Mouse (Mus musculus) embryonic stem cell, embryonic (primary cell): Measurements from ENCODE around the gene Stac.

Experiments used
- CTCF ChIA-PET, 4 experiments: fragments of 300-600 bp in 2 of 4; fragments of 350-600 bp in 2 of 4; sonication (Branson Sonifier 250); formaldehyde crosslinking; loops; one replicate each; lab custom pipeline; 2022; ENCODE audit warnings: inconsistent platforms in 2 of 4; lab: Charles Lee
- POLR2A ChIA-PET, 4 experiments: fragments of 300-600 bp in 2 of 4; fragments of 350-600 bp in 2 of 4; sonication (Branson Sonifier 250); formaldehyde crosslinking; loops; one replicate each; lab custom pipeline; 2022; ENCODE audit warnings: antibody characterized with exemption in 4 of 4, inconsistent platforms in 1 of 4; lab: Charles Lee

Stac gene

GRCm38 (mm10) chr9:111689680-111690483, at the start of gene Stac:
Gene Stac (minus strand): TSS chr9:111690348.
- CTCF ChIA-PET: interaction anchor here in 2 of 4 experiments (0.6 to 1.4 kb wide), 2 partner anchors 194 to 1956 kb away, joined by 4 to 5 read pairs; no protein-coding TSS in a partner anchor

GRCm38 (mm10) chr9:111739431-111740245, 49.5 kb upstream of the Stac start:
- ChIA-PET CTCF (interaction anchor here in 3 of 4 experiments (0.5 to 0.7 kb wide), 3 partner anchors 24 to 212 kb away, joined by 3 read pairs; no protein-coding TSS in a partner anchor), POLR2A (interaction anchor here in 1 of 4 experiments (0.8 kb wide), 1 partner anchor 13 kb away, joined by 3 read pairs; no protein-coding TSS in a partner anchor)

More at GRCm38 (mm10) chr9:111689680-111690483, at the start of gene Stac:
- POLR2A ChIA-PET: no interaction called here

GRCm38 (mm10) chr9:111739026-111739425, 48.9 kb upstream of the Stac start:
- ChIA-PET POLR2A (interaction anchor here in 1 of 4 experiments (0.8 kb wide), 1 partner anchor 13 kb away, joined by 3 read pairs; no protein-coding TSS in a partner anchor), CTCF (no interaction called here)

- ChIA-PET POLR2A (no interaction called here), CTCF (no interaction called here)
These were observed 47.6 kb upstream of the Stac start for GRCm38 (mm10) chr9:111737796-111738195.

GRCm38 (mm10) chr9:111735931-111736330, 45.8 kb upstream of the Stac start:
- POLR2A ChIA-PET: no interaction called here
- CTCF ChIA-PET: no interaction called here

GRCm38 (mm10) chr9:111731939-111732670, 42.0 kb upstream of the Stac start:
- ChIA-PET POLR2A (interaction anchor here (0.7 to 0.9 kb wide), 4 partner anchors 148 to 347 kb away, joined by 3 to 4 read pairs (median 3); no protein-coding TSS in a partner anchor), CTCF (no interaction called here)

GRCm38 (mm10) chr9:111724981-111725593, 34.9 kb upstream of the Stac start:
- ChIA-PET CTCF (interaction anchor here in 1 of 4 experiments (0.5 kb wide), 1 partner anchor 1843 kb away, joined by 3 read pairs; no protein-coding TSS in a partner anchor), POLR2A (interaction anchor here in 3 of 4 experiments (0.9 to 1.6 kb wide), 5 partner anchors 36 to 155 kb away, joined by 3 to 4 read pairs (median 3); no protein-coding TSS in a partner anchor)

- CTCF ChIA-PET: no interaction called here
These were observed 24.3 kb upstream of the Stac start for GRCm38 (mm10) chr9:111714457-111714856.

GRCm38 (mm10) chr9:111700101-111700500, 10.0 kb upstream of the Stac start:
- CTCF ChIA-PET: no interaction called here
- POLR2A ChIA-PET: no interaction called here

More at GRCm38 (mm10) chr9:111714457-111714856, 24.3 kb upstream of the Stac start:
- POLR2A ChIA-PET: no interaction called here

GRCm38 (mm10) chr9:111690484-111690855, 322 bp upstream of the Stac start:
- CTCF ChIA-PET: interaction anchor here in 1 of 4 experiments (0.6 kb wide), 1 partner anchor 202 kb away, joined by 4 read pairs; no protein-coding TSS in a partner anchor

GRCm38 (mm10) chr9:111689146-111689545, 1.0 kb downstream of the Stac start:
- ChIA-PET POLR2A (interaction anchor here in 1 of 4 experiments (0.6 to 0.9 kb wide), 2 partner anchors 36 to 127 kb away, joined by 3 read pairs; no protein-coding TSS in a partner anchor), CTCF (interaction anchor here in 1 of 4 experiments (1.4 kb wide), 1 partner anchor 194 kb away, joined by 5 read pairs; no protein-coding TSS in a partner anchor)

More at GRCm38 (mm10) chr9:111690484-111690855, 322 bp upstream of the Stac start:
- POLR2A ChIA-PET: no interaction called here

GRCm38 (mm10) chr9:111684170-111684569, 6.0 kb downstream of the Stac start:
- ChIA-PET CTCF (no interaction called here), POLR2A (no interaction called here)

- ChIA-PET POLR2A (no interaction called here), CTCF (no interaction called here)
These were observed 10.6 kb downstream of the Stac start for GRCm38 (mm10) chr9:111679516-111679915.

- ChIA-PET CTCF (no interaction called here), POLR2A (no interaction called here)
These were observed 20.3 kb downstream of the Stac start for GRCm38 (mm10) chr9:111669816-111670215.

GRCm38 (mm10) chr9:111655066-111655465, 35.1 kb downstream of the Stac start:
- CTCF ChIA-PET: interaction anchor here in 1 of 4 experiments (0.7 kb wide), 1 partner anchor 49 kb away, joined by 3 read pairs; no protein-coding TSS in a partner anchor
- POLR2A ChIA-PET: no interaction called here

- ChIA-PET CTCF (interaction anchor here in 2 of 4 experiments (0.6 to 0.7 kb wide), 2 partner anchors 147 to 355 kb away, joined by 6 to 8 read pairs; no protein-coding TSS in a partner anchor), POLR2A (no interaction called here)
These were observed 45.9 kb downstream of the Stac start for GRCm38 (mm10) chr9:111644228-111644627.

- POLR2A ChIA-PET: interaction anchor here in 1 of 4 experiments (0.7 kb wide), 2 partner anchors 38 to 1933 kb away, joined by 3 read pairs; no protein-coding TSS in a partner anchor
These were observed 46.8 kb downstream of the Stac start for GRCm38 (mm10) chr9:111643369-111643768.

GRCm38 (mm10) chr9:111637641-111638040, 52.5 kb downstream of the Stac start:
- ChIA-PET CTCF (no interaction called here), POLR2A (no interaction called here)

More at GRCm38 (mm10) chr9:111643369-111643768, 46.8 kb downstream of the Stac start:
- CTCF ChIA-PET: interaction anchor here in 1 of 4 experiments (0.6 kb wide), 1 partner anchor 322 kb away, joined by 5 read pairs; no protein-coding TSS in a partner anchor
